10 mouse cellular contexts compared by ENCODE assay signal in genomic region chr16:21353545-21353944, GRCm38 (mm10).
DNase-seq lines count a peak whose midpoint lies in the region; ATAC-seq and TF ChIP-seq lines count a peak whose summit lies in the region.
"Had no signal": no experiment of that assay in that cellular context is flagged by ENCODE, and none has a peak within 500 bp of the region (broad histone marks: within the 10 kb centered on the region; RNA-seq: fewer than 3 reads in every experiment).

No protein-coding gene starts in this region.

- H3K4me2 ChIP-seq in kidney, embryonic 16.5 days (replicated peaks; ENCODE audit: low read depth, low read length) = 0 out of 2 replicates have a peak overlapping the region, but pooled peaks have one; percentile 8
- H3K4me2 ChIP-seq in embryonic facial prominence, embryonic 14.5 days (ENCODE audit: low read depth, low read length) = no peak overlapping the region
- peak overlapping the region; percentile 67 for H3K4me2 ChIP-seq in myocyte (ENCODE audit: low read depth)

- TF ChIP-seq POLR2A in myocyte (IDR thresholded peaks at IDR 0.05; ENCODE audit: insufficient read length, low read depth) = no peak

- DNase-seq in kidney, adult 18-20 months = no peak
- DNase-seq in ES-E14 (ENCODE audit: low read depth, low spot score) = no peak
- DNase-seq in embryonic facial prominence, embryonic 14.5 days (ENCODE audit: low spot score) = peak; percentile 82
- DNase-seq in heart, postnatal 14 days = no peak
- DNase-seq in heart, postnatal 10 days = no peak
- no peak for DNase-seq in cerebellum, postnatal 14 days
- DNase-seq: cerebellum, adult 2 months; gastrocnemius, postnatal 36 days had no signal

- intact Hi-C loops in heart, postnatal 14 days (cut with DNase I) = no loop called here
- intact Hi-C loops in heart, postnatal 10 days (cut with DNase I) = no loop called here

- H3K4me3 ChIP-seq in kidney, embryonic 16.5 days (ENCODE audit: low read length) = no peak overlapping the region
- no peak overlapping the region for H3K4me3 ChIP-seq in ES-E14 (ENCODE audit: insufficient read depth in 1 of 2, low read depth in 1 of 2, low read length in 2 of 2, poor library complexity in 1 of 2, severe bottlenecking in 1 of 2)
- no peak overlapping the region for H3K4me3 ChIP-seq in embryonic facial prominence, embryonic 14.5 days (ENCODE audit: low read depth, low read length)
- no peak overlapping the region for H3K4me3 ChIP-seq in myocyte

- H3K36me3 ChIP-seq in kidney, embryonic 16.5 days (ENCODE audit: insufficient read depth, low read length) = no peaks in the 10 kb centered on the region
- H3K36me3 ChIP-seq in ES-E14 (ENCODE audit: control insufficient read depth, insufficient read depth, low read length, poor library complexity, severe bottlenecking) (no peaks in the 10 kb centered on the region), myocyte (ENCODE audit: control insufficient read depth, insufficient read depth) (no peaks in the 10 kb centered on the region)
- H3K36me3 ChIP-seq in embryonic facial prominence, embryonic 14.5 days (ENCODE audit: control insufficient read depth, insufficient read depth, low read length) = no peaks in the 10 kb centered on the region

- H3ac ChIP-seq in myocyte (ENCODE audit: control insufficient read depth, insufficient read length) = no peak overlapping the region

- H3K79me2 ChIP-seq in myocyte (ENCODE audit: control insufficient read depth, insufficient read depth) = no peaks in the 10 kb centered on the region

- in situ Hi-C loops in ES-E14 (cut with MboI; ENCODE audit: low sequenced_read_pairs in 2 of 2, unreplicated experiment in 2 of 2) = no loop called here

- peaks cover 9% of the 10 kb centered on the region; the same call in 1 of the 2 replicates for H3K4me1 ChIP-seq in kidney, embryonic 16.5 days (ENCODE audit: insufficient read depth, low read length)
- peaks cover 0 to 2% of the 10 kb centered on the region in 2 experiments; a peak in 1 of 4 replicates for H3K4me1 ChIP-seq in ES-E14 (ENCODE audit: control insufficient read depth in 2 of 2, insufficient read depth in 2 of 2, low read length in 2 of 2, poor library complexity in 1 of 2)
- 0 out of 2 replicates have a peak, but pooled peaks cover 9% of the 10 kb centered on the region for H3K4me1 ChIP-seq in embryonic facial prominence, embryonic 14.5 days (ENCODE audit: control insufficient read depth, insufficient read depth, low read length)

- H3K9me3 ChIP-seq in kidney, embryonic 16.5 days (ENCODE audit: low read length) = no peaks in the 10 kb centered on the region
- no peaks in the 10 kb centered on the region for H3K9me3 ChIP-seq in ES-E14 (ENCODE audit: control insufficient read depth, insufficient read depth, low read depth, low read length)
- H3K9me3 ChIP-seq in embryonic facial prominence, embryonic 14.5 days (ENCODE audit: control insufficient read depth, low read length) = no peaks in the 10 kb centered on the region

- 13% methylated on average over 6 of the region's 6 CpGs for WGBS in kidney, embryonic 16.5 days
- WGBS in embryonic facial prominence, embryonic 14.5 days = 7% methylated on average over 6 of the region's 6 CpGs

- H3K27me3 ChIP-seq in kidney, embryonic 16.5 days (ENCODE audit: insufficient read depth, low read length) = no peaks in the 10 kb centered on the region
- H3K27me3 ChIP-seq in embryonic facial prominence, embryonic 14.5 days (replicated peaks; ENCODE audit: control insufficient read depth, insufficient read depth, low read length) = no peaks in the 10 kb centered on the region
- H3K27me3 ChIP-seq in myocyte (ENCODE audit: control insufficient read depth, insufficient read depth, insufficient read length) = no peaks in the 10 kb centered on the region

- no peak overlapping the region for H3K9ac ChIP-seq in kidney, embryonic 16.5 days (replicated peaks; ENCODE audit: low read length)
- no peak overlapping the region for H3K9ac ChIP-seq in ES-E14 (ENCODE audit: insufficient read depth, low read depth, low read length, poor library complexity, severe bottlenecking)
- no peak overlapping the region for H3K9ac ChIP-seq in embryonic facial prominence, embryonic 14.5 days (ENCODE audit: low read depth, low read length)

- no peak overlapping the region for H3K27ac ChIP-seq in kidney, embryonic 16.5 days (ENCODE audit: low read length)
- H3K27ac ChIP-seq in ES-E14 (ENCODE audit: insufficient read depth, low read depth, low read length, poor library complexity, severe bottlenecking) = no peak overlapping the region
- no peak overlapping the region for H3K27ac ChIP-seq in embryonic facial prominence, embryonic 14.5 days (replicated peaks; ENCODE audit: low read depth, low read length)

- no peak for ATAC-seq in kidney, embryonic 16.5 days (ENCODE audit: low FRiP score, low TSS enrichment)
- ATAC-seq in embryonic facial prominence, embryonic 14.5 days (ENCODE audit: low read depth) = peak; percentile 88

TF ChIP-seq in ES-E14, 5 proteins besides CTCF, POLR2A, EP300 and RAD21:
- TF ChIP-seq HCFC1 (IDR thresholded peaks at IDR 0.05; ENCODE audit: borderline replicate concordance, insufficient read depth, low read length) (no peak), MAFK (IDR thresholded peaks at IDR 0.05; ENCODE audit: insufficient read depth, low read depth, low read length) (peak; percentile 27; the same call in 1 of the 2 replicates), CHD2 (IDR thresholded peaks at IDR 0.05; ENCODE audit: low read depth, low read length) (no peak)

TF ChIP-seq in myocyte, 11 proteins besides CTCF, POLR2A, EP300 and RAD21:
- TF ChIP-seq TCF3 (IDR thresholded peaks at IDR 0.05; ENCODE audit: insufficient read length, low read depth) = no peak
- TF ChIP-seq REST (IDR thresholded peaks at IDR 0.05; ENCODE audit: insufficient read depth, insufficient read length) = no peak
- TF ChIP-seq MYOG (IDR thresholded peaks at IDR 0.05; ENCODE audit: control insufficient read depth in 1 of 3, insufficient read depth in 1 of 3, insufficient read length in 2 of 3, low read depth in 2 of 3) = no peak
- no peak for TF ChIP-seq TCF12 (IDR thresholded peaks at IDR 0.05; ENCODE audit: insufficient read depth, poor library complexity, severe bottlenecking)
- TF ChIP-seq CEBPB (IDR thresholded peaks at IDR 0.05; ENCODE audit: insufficient read depth, poor library complexity, severe bottlenecking) = no peak
- TF ChIP-seq POLR2AphosphoS2 (IDR thresholded peaks at IDR 0.05; ENCODE audit: insufficient read length, low read depth) = no peak
